Mouse (Mus musculus): Measurements from ENCODE around the gene Pnpo. TPM values are rescaled to one million over a fixed set of nuclear protein-coding genes. Genes with fewer than 3 reads are reported as not detected.

Gene Pnpo
- polyA plus RNA-seq, 1 experiment from 2014 or later = 206 TPM

GRCm38 (mm10) chr11:96912682-96913081 lies 31.1 kb downstream of the Pnpo start:
- Histone ChIP-seq H3K27ac (ENCODE audit: low read depth, low read length) (no peak overlapping the region), H3K4me2 (no peak overlapping the region), H3K27me3 (replicated peaks; ENCODE audit: control insufficient read depth, insufficient read depth, low read length) (no peaks in the 10 kb centered on the region), H3K9me3 (ENCODE audit: control insufficient read depth, low read length) (no peaks in the 10 kb centered on the region), H3K36me3 (ENCODE audit: control insufficient read depth, insufficient read depth, low read length) (peaks cover 8% of the 10 kb centered on the region; the same call in 1 of the 2 replicates), H3K4me1 (replicated peaks; ENCODE audit: control insufficient read depth, insufficient read depth, low read length) (peaks cover 19% of the 10 kb centered on the region), H3K4me3 (ENCODE audit: low read depth, low read length) (no peak overlapping the region), H3K9ac (ENCODE audit: low read depth, low read length) (no peak overlapping the region)
- WGBS = 76% methylated on average over 11 of the region's 11 CpGs
- DNase-seq (ENCODE audit: low spot score) (no peak), ATAC-seq (replicated peaks; ENCODE audit: low FRiP score) (no peak)

DNA sequence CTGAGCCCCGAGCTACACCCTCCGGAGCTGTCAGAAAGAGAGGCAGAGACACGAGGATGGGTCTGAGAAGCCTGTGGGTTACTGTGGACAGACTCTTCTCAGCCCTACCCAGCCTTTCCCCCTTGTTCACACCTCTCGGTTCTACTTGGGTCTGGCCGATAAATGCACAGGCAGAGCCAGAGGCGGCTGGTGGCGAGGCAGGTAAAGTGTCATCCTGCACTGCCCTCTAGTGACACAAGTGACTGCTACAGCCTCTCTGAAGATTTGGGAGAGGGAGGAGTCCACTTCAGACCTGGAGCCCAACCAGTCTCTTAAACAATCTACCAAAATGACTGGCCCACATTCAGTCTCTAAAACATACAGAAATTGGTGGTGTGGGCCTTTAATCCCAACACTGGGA lies 33.8 kb downstream of the Pnpo start:
- no peaks in the 10 kb centered on the region for H3K27me3 ChIP-seq (replicated peaks; ENCODE audit: control insufficient read depth, insufficient read depth, low read length)
- no peak overlapping the region for H3K9ac ChIP-seq (ENCODE audit: low read depth, low read length)
- H3K4me1 ChIP-seq (replicated peaks; ENCODE audit: control insufficient read depth, insufficient read depth, low read length) = peaks cover 27% of the 10 kb centered on the region
- peak; percentile 50; the same call in 1 of the 2 replicates for ATAC-seq (replicated peaks; ENCODE audit: low FRiP score)
- 32% methylated on average over 7 of the region's 7 CpGs for WGBS
- no peak overlapping the region for H3K4me2 ChIP-seq
- H3K36me3 ChIP-seq (ENCODE audit: control insufficient read depth, insufficient read depth, low read length) = peaks cover 8% of the 10 kb centered on the region; the same call in 1 of the 2 replicates
- H3K27ac ChIP-seq (ENCODE audit: low read depth, low read length) = no peak overlapping the region
- DNase-seq (ENCODE audit: low spot score) = peak; percentile 71
- no peaks in the 10 kb centered on the region for H3K9me3 ChIP-seq (ENCODE audit: control insufficient read depth, low read length)
- no peak overlapping the region for H3K4me3 ChIP-seq (ENCODE audit: low read depth, low read length)

DNA sequence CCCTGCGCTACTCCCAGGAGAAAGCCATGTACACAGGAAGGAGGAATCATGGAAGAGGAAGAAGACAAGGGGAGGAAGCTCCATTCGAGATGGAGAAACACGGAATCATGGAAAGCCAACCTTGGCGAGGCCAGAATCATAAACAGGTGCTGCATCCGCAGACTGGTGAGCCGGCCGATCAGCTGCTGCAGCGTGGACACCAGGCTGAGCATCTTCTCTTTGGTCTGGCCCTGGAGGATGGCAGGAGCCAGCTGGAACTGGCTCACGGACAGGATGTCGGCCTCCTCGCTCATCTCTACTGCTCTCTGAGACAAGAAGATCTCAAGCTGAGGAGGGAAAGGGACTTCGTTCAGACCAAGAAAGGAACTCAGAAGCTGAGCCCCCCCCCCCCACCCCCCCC lies 35.2 kb downstream of the Pnpo start:
- H3K4me2 ChIP-seq = no peak overlapping the region
- H3K27me3 ChIP-seq (replicated peaks; ENCODE audit: control insufficient read depth, insufficient read depth, low read length) = no peaks in the 10 kb centered on the region
- H3K4me1 ChIP-seq (replicated peaks; ENCODE audit: control insufficient read depth, insufficient read depth, low read length) = peaks cover 30% of the 10 kb centered on the region
- ATAC-seq (replicated peaks; ENCODE audit: low FRiP score) (no peak), DNase-seq (ENCODE audit: low spot score) (no peak)
- H3K9ac ChIP-seq (ENCODE audit: low read depth, low read length) = no peak overlapping the region
- H3K36me3 ChIP-seq (ENCODE audit: control insufficient read depth, insufficient read depth, low read length) = peaks cover 8% of the 10 kb centered on the region; the same call in 1 of the 2 replicates
- 91% methylated on average over 12 of the region's 12 CpGs for WGBS
- no peak overlapping the region for H3K4me3 ChIP-seq (ENCODE audit: low read depth, low read length)
- no peak overlapping the region; the same call in 1 of the 2 replicates for H3K27ac ChIP-seq (ENCODE audit: low read depth, low read length)
- no peaks in the 10 kb centered on the region for H3K9me3 ChIP-seq (ENCODE audit: control insufficient read depth, low read length)

DNA sequence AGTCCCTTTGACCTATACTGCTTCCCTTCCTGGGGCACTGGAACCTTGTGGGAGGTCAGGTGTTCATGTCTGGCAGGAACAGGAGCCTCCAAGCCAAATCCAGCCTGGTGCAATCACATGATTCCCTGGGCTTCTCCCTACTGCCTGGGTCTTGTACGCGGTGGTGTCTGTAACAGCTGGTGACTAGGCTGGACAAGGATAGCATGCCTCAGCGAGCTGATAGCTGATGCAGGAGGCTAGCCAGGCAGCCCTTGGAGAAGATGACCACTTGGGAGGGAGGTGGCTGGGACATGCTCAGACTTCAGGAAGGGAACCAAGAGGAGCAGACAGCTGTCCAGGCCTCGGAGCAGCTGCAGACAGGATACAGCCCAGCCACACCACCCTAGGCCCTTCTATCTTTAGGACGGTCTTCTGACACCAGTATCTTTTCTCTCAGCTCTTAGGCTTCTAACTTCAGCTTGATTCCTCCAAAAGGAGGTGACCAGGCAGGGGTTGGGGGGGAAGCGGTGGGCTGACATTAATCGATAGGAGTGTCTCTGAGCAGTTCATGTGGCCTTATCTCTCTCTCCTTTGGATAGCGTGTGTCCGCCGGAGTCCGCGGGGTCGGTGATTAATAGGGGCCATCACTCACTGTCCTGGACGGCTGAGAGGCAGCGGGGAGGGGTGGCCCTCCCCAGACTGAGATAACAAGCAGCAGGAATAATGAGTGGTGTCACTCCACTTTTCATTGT lies 37.2 kb downstream of the Pnpo start:
- Histone ChIP-seq H3K27me3 (replicated peaks; ENCODE audit: control insufficient read depth, insufficient read depth, low read length) (no peaks in the 10 kb centered on the region), H3K9ac (ENCODE audit: low read depth, low read length) (no peak overlapping the region), H3K27ac (ENCODE audit: low read depth, low read length) (peak overlapping the region; percentile 17; the same call in 1 of the 2 replicates), H3K4me3 (ENCODE audit: low read depth, low read length) (no peak overlapping the region), H3K9me3 (ENCODE audit: control insufficient read depth, low read length) (no peaks in the 10 kb centered on the region), H3K4me1 (replicated peaks; ENCODE audit: control insufficient read depth, insufficient read depth, low read length) (peaks cover 37% of the 10 kb centered on the region), H3K36me3 (ENCODE audit: control insufficient read depth, insufficient read depth, low read length) (peaks cover 8% of the 10 kb centered on the region; the same call in 1 of the 2 replicates), H3K4me2 (peak overlapping the region; percentile 20; the same call in 1 of the 2 replicates)
- no peak; the same call in none of the 2 replicates for ATAC-seq (replicated peaks; ENCODE audit: low FRiP score)
- 24% methylated on average over 15 of the region's 15 CpGs for WGBS
- no peak for DNase-seq (ENCODE audit: low spot score)

DNA sequence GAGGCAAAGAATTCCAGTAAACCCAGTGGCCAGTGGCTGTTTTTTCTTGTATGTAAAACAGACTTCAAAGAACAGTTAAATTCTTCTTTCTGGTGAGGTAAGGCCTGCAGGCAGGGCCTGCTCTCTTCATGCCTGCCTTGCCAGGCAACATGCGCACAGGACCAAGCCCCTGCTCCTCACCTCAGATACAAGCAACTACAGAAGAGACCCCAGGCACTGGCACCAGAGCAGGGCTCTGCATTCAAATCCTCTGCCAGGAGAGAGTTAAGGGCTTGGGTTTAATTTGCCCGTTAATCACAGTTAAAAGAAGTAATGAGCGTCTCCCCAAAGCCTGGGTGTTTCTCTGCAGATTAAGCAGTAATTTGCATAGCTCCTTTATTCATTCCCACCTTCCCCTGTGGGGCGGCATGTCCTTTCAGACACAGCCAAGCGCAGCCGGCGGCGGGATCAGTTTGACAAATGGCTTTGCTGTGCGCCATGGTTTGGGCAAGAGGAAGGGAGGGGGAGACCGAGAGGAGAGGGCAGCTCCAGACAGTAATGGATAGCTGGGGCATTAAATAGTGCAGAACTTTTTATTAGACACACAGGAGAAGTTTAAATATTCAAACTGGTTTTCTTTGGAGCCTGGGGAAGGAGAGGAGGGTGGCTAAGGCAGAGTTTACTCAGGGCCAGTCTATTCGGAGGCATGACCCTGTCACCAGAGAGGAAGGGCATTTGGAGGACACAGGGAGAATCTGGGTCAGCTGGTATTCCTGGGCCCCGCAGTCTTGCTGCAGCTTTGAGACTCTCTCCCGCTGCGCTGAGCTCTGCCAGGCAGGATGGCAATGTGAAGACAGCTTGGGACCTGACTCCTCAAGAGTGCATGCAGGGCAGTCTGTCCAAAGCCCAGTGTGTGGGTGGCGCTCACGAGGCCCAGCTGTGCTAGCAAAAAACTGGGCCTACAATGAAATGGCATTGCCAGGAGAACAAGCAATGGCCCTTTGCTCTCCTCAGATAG lies 40.8 kb downstream of the Pnpo start:
- H3K36me3 ChIP-seq (ENCODE audit: control insufficient read depth, insufficient read depth, low read length) = peaks cover under 1% of the 10 kb centered on the region; the same call in 1 of the 2 replicates
- H3K9me3 ChIP-seq (ENCODE audit: control insufficient read depth, low read length) = no peaks in the 10 kb centered on the region
- H3K4me2 ChIP-seq = no peak overlapping the region
- H3K9ac ChIP-seq (ENCODE audit: low read depth, low read length) = no peak overlapping the region
- peaks cover 34% of the 10 kb centered on the region for H3K4me1 ChIP-seq (replicated peaks; ENCODE audit: control insufficient read depth, insufficient read depth, low read length)
- peak overlapping the region; percentile 55; the same call in 1 of the 2 replicates for H3K27ac ChIP-seq (ENCODE audit: low read depth, low read length)
- DNase-seq (ENCODE audit: low spot score) (no peak), ATAC-seq (replicated peaks; ENCODE audit: low FRiP score) (no peak)
- WGBS = 40% methylated on average over 16 of the region's 16 CpGs
- H3K4me3 ChIP-seq (ENCODE audit: low read depth, low read length) = no peak overlapping the region
- H3K27me3 ChIP-seq (replicated peaks; ENCODE audit: control insufficient read depth, insufficient read depth, low read length) = no peaks in the 10 kb centered on the region

DNA sequence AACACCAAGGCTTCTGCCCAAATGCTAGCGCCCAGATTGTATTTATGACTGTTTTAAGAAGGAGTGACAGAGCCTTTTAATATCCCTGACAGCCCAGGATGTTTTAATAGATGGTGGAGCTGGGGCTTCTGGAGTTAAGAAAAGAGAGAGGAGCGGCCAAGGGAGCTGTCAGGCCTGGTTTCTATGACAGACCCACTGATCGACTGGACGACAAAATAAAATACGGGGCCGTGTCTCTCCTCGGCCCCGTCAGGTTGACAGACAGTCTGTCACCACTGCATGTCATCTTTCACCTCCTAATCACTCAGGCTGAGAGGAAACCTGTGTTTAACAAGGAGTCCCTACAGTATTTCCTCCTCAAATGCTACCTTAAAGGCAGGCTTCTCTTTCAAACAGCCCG lies 42.5 kb downstream of the Pnpo start:
- Histone ChIP-seq H3K4me2 (no peak overlapping the region), H3K27me3 (replicated peaks; ENCODE audit: control insufficient read depth, insufficient read depth, low read length) (no peaks in the 10 kb centered on the region), H3K4me3 (ENCODE audit: low read depth, low read length) (no peak overlapping the region), H3K36me3 (ENCODE audit: control insufficient read depth, insufficient read depth, low read length) (no peaks in the 10 kb centered on the region), H3K27ac (ENCODE audit: low read depth, low read length) (no peak overlapping the region), H3K4me1 (replicated peaks; ENCODE audit: control insufficient read depth, insufficient read depth, low read length) (peaks cover 18% of the 10 kb centered on the region), H3K9me3 (ENCODE audit: control insufficient read depth, low read length) (no peaks in the 10 kb centered on the region), H3K9ac (ENCODE audit: low read depth, low read length) (no peak overlapping the region)
- DNase-seq (ENCODE audit: low spot score) (no peak), ATAC-seq (replicated peaks; ENCODE audit: low FRiP score) (no peak)
- WGBS = 60% methylated on average over 9 of the region's 9 CpGs

DNA sequence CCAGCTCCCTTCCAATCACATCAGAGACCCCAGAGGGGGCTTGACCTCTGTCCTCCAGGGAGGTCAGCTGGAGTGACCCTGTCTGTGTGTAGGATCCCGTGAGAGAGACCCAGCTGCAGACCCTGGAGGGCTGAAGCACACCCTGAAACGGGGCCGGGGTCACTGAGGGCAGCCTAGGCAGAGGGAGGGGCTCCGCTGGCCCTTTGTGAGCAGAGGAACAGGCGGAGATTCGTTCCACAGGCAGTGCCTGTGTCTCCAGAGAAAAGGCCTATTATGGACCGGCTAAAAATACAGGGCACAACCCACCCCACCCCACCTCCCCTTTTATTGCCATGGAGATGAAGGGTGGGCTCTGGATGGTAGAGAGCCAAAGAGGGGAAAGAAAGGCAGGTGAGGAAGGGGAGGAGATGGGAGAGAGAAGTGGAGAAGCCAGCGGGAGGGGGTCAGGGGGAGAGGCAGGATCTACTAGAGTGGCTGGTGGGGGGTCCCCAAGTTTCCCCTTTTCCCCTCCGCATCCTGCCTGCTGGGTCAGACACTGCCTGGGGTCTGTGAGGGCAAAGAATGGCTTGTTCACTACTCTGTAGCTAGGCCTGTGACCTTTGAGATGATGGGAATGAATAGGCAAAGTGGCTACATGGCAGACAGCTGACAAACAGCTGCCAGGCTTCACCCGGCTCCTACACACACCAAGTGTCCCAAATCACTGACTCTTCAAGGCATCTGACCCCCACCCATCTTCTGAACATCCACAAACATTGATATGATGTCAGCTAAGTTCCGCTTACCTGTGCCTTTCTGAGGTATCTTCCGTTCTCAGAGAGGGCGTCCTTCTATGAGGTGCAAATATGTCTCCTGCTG lies 44.1 kb downstream of the Pnpo start:
- Histone ChIP-seq H3K4me3 (ENCODE audit: low read depth, low read length) (no peak overlapping the region), H3K27me3 (replicated peaks; ENCODE audit: control insufficient read depth, insufficient read depth, low read length) (no peaks in the 10 kb centered on the region), H3K4me2 (0 out of 2 replicates have a peak overlapping the region, but pooled peaks have one; percentile 4), H3K9me3 (ENCODE audit: control insufficient read depth, low read length) (no peaks in the 10 kb centered on the region), H3K36me3 (ENCODE audit: control insufficient read depth, insufficient read depth, low read length) (no peaks in the 10 kb centered on the region), H3K27ac (ENCODE audit: low read depth, low read length) (no peak overlapping the region), H3K9ac (ENCODE audit: low read depth, low read length) (no peak overlapping the region), H3K4me1 (replicated peaks; ENCODE audit: control insufficient read depth, insufficient read depth, low read length) (peaks cover 13% of the 10 kb centered on the region)
- DNase-seq (ENCODE audit: low spot score) = no peak
- whole genome bisulfite sequencing = 61% methylated on average over 13 of the region's 13 CpGs
- no peak for ATAC-seq (replicated peaks; ENCODE audit: low FRiP score)

DNA sequence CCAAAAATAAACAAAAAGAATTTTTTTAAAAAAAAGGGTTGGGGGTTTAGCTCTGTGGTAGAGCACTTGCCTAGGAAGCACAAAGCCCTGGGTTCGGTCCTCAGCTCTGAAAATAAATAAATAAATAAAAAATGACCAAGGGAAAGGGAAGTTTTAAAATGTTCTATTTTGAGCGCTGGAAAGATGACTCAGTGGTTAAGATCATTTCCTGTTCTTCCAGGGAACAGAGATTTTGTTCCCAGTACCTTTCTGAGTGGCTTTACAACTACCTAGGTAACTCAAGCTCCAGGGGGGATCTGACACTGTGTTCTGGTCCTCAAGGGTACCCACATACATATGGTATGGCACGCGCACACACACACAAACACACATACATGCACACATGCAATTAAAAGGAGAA lies 47.9 kb downstream of the Pnpo start:
- WGBS = 70% methylated on average over 4 of the region's 4 CpGs
- Histone ChIP-seq H3K9ac (ENCODE audit: low read depth, low read length) (no peak overlapping the region), H3K9me3 (ENCODE audit: control insufficient read depth, low read length) (no peaks in the 10 kb centered on the region), H3K27me3 (replicated peaks; ENCODE audit: control insufficient read depth, insufficient read depth, low read length) (no peaks in the 10 kb centered on the region; the same call in 1 of the 2 replicates), H3K36me3 (ENCODE audit: control insufficient read depth, insufficient read depth, low read length) (no peaks in the 10 kb centered on the region), H3K4me1 (replicated peaks; ENCODE audit: control insufficient read depth, insufficient read depth, low read length) (peaks cover 11% of the 10 kb centered on the region), H3K4me3 (ENCODE audit: low read depth, low read length) (no peak overlapping the region), H3K27ac (ENCODE audit: low read depth, low read length) (no peak overlapping the region), H3K4me2 (no peak overlapping the region)
- DNase-seq (ENCODE audit: low spot score) (no peak), ATAC-seq (replicated peaks; ENCODE audit: low FRiP score) (no peak)
